Mouse (Mus musculus) layer of hippocampus, postnatal 14 days (tissue): ENCODE data around the gene 1700028P14Rik. TPM values are rescaled to one million over a fixed set of nuclear protein-coding genes. Genes with fewer than 3 reads are reported as not detected.

Experiments
- DNase-seq, 2 experiments: peaks; one replicate each; pipeline ENCODE4 v3.0.0; 2021 to 2022; ENCODE audit warnings: low spot score in 2 of 2, mixed read lengths in 1 of 2
- total RNA-seq, 2 experiments: library from RNA; stranded (reverse); gene quantifications; 2 replicates each; pipeline ENCODE4 v1.2.3; 2021

Gene 1700028P14Rik
- total RNA-seq, 2 experiments from 2014 or later: 1.7 to 2.5 TPM

DNA sequence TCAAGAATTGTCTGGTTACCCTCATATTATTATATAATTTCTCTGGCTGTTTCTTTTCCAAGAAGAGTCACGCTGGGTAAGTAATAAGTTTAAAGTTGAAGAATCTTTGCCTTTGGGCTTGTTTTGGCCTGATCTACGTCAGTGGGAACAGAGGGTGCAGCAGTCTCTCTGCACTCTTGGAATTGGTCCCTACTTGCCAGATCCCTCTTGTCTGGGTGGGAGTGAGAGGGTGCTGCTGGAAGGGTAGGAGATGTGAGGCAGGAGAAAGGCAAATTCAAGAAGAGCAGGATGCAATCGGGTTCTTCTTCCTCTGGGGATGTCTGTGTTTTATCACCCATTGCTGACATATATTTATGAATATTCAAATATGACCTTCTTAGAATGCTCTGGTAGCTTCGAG is 42.9 kb downstream of the 1700028P14Rik start:
- DNase-seq: no peak

DNA sequence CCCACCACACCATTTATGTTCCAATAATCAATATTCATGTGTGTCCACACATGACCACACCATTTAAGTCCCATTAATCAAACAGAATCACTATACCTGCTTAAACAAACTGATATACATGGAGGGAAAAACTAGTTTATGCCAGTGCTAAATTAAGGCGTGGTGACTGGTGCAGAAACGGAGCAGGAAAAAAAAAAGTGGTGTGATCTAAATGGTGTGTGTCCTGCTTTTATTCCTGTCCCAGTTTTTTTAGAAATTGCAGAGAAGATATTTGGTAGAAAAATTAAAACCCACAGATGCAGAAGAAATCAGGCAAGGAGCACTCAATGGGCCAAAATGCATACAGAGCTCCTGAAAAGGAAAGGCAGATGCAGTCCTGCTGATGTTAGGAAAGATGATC is 44.7 kb downstream of the 1700028P14Rik start:
- DNase-seq: no peak

DNA sequence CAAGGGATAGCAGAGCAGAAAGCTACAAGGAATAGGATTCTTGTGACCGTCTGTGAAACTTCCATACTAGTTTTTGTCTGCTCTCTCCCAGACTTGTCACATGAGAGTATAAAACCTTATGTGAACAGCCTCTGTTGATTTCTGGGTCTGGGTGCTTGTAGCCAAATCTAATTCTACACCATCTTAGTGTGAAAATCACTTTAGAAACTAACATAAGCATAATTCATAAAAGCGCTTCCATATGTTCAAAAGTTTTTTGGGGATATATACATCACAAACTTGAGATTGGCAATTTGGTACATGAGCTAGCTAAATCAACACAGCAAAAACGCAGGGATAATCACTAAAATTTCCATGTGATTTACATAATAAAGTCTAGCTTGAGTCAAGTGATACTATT is 57.7 kb downstream of the 1700028P14Rik start:
- DNase-seq: no peak

DNA sequence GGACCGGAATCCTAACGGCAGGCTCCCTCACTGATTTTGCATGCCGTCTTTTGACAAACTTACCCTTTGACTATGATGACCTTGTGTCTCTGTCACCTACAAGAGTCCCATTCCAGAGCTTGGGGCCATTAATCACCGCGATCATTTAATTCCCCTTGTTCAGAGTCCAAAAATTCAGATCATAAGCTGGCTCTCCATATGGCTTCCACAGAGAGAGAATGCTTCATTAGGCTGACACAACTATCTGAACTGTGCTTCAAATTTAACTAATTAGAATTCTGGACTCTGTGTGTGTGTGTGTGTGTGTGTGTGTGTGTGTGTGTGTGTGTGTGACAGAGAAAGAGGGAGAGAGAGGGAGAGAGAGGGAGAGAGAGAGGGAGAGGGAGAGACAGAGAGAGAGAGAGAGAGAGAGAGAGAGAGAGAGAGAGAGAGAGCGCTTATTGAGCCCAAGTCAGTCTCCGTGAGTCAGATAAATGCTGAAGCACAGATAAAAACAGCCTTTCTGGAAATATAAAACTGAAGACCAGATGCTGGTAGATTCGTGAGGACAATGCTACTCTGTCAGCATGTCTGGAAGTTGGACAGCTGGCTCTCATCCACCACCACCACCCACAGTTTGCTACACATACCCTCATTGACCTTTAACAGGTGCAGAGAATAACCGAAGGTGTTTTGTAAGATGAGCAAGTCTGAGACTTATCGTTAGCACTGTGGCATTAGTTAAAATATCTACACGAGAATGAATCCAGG is 73.8 kb downstream of the 1700028P14Rik start:
- DNase-seq: peak; percentile 30 to 49

DNA sequence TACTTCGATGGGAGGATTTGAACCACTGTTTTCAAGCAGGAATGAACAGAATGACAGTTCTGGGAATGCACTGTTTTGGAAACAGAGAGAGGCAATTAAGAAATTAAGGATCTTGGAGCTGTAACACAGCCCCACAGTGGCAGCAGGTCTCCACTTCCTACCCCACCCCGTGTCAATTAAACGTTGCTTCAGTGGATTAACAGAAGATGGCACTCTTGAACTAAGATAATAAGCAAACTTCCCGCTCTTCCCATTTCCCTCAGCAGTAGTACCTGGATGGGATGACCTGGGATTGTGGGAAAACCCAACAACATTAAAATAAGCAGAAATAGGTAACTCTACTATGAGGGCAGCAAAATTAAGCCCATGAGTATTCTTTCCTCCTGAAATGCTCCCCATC is 75.9 kb downstream of the 1700028P14Rik start:
- DNase-seq: peak in 1 of 2 experiments; percentile 32

DNA sequence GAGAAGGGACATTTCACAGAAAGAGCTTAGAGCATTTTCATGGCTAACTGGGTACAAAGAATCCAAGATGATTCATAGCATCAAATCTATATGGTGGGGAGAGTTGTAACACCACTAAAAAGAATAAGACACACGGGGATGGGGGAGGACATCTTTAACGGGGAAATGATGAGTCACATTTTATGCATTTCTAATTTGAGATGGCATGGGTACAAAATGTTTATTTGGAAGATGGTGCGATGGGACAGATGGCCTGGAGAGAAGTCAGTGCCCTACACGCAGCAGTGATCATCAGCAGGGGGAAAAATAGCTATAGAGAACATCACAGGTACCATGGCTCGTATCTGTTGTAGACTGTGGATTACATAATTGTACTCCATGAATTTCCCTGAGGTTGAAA is 88.9 kb downstream of the 1700028P14Rik start:
- peak in 1 of 2 experiments; percentile 29 for DNase-seq

DNA sequence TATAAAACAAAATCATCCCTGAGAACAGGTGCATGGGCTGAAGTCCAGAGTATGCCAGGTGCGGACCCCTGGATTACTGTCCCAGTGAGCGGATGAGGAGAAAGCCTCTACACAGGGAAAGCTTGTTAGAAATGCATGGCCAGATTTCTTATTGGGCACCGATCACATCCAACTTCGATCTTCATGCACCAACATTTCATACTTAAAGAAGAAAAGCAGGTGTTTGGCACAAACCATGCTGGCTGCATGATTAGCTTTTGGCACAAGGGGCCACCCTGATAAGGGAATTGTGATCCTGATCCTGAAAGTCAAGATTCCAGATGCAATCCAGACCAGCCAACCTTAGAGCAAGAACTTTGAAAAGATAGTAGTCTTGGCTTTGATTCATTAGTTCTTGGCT is 90.0 kb downstream of the 1700028P14Rik start:
- no peak for DNase-seq

DNA sequence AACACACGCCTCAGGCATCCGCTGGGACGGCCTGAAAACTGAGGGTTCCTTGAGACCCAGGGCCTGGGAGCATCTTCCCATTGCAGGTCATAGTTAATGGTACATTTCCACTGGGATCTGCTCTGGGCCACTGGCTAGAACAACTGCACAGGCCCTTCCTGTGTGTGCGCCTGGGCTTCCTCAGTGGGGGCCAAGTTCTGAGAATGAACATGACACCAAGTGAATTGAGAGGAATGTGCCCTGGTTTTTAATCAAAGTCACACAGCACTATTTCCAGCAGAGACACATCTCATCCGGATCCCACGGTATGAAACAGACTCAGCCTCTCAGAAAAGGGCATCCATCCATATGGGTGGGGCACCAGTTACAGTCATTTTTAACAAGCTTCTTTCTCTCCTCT is 90.6 kb downstream of the 1700028P14Rik start:
- DNase-seq: no peak

DNA sequence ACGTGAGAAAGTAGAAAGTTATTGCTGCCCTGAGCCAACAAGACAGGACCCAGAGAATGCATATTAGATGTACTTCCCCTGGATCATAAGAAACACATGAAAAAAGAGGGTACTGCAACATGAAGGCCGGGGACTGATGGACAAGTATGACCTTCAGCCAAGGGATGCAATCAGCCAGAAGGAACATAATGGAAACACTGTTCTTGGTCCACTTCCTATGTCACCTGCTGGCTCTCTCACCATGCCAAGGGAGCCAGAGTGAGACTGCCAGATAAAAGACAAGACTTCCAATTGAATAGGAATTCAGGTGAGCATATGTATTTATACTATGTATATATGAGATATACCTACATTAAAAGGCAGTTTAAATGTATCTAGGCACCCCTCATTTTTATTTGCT is 99.2 kb downstream of the 1700028P14Rik start:
- DNase-seq: no peak

DNA sequence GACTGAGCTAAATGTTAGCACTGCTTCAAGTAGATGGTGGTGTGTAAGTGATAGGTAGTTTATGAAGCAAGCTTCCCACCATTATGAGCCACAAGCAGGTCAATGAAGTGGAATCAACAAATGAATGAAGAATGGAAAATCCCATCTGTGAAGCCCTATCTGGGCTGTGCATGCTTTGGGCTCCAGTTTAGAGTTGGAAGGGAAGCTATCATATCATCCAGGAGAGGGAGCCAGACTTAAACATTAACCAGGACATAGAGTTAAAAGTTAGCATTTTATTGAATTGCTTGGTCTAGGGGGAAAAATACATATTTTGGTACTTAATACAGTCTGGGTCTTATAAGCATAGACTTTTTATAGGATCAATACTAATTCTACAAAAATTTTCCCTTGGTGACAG is 107.0 kb downstream of the 1700028P14Rik start:
- DNase-seq: peak in 1 of 2 experiments; percentile 54

DNA sequence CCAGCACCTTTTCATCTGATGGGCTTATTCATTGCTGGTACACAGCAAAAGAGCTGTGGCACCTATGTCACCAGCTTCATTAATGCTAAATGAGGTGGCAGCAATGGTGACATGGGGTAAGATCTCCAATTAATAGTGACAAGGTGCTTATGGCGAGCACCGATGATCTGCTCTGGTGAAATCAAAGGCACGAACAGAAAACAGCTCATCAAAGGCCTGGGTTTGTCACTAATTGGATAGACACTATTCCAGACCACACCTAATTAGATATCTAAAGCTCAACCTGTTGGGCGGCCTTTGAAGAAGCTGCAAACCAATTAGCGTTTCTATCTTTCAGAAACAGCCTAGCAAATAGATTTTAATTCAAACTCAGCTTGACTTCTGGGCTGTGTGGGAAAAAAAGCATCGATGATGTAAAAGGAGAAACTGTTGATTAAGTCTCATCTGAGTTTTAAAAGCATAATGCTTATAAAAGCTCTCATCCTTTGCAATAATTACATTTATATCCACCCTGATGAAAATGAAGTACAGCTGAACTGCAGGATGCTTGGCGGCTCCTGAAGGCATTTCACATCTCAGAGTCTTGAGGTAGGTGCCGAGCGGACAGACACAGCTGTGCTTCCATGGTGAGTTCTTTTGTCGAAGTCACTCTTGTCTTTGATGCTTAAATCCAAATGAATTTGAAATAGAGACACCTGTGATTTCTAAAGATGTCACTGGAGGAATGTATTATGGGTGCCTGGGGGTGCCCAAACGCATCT is 109.2 kb downstream of the 1700028P14Rik start:
- DNase-seq: no peak

DNA sequence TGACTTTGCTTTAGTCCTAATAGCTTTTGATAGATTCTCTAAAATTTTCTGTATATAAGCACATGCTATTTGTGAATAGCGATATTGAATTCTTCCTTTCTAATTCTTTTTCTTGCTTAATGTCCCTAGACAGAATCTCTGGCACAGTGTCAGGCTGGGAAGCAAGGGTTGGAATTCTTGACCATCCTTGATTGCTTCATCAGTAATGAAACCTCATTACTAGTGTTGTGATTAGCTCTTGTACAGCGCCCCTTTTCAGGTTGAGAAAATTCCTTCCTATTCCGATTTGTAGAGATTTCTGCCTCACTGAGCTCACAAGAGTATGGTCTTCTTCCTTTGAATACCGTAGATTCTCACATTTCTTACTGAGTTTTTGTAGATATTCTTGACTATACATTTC is 109.9 kb downstream of the 1700028P14Rik start:
- DNase-seq: no peak

DNA sequence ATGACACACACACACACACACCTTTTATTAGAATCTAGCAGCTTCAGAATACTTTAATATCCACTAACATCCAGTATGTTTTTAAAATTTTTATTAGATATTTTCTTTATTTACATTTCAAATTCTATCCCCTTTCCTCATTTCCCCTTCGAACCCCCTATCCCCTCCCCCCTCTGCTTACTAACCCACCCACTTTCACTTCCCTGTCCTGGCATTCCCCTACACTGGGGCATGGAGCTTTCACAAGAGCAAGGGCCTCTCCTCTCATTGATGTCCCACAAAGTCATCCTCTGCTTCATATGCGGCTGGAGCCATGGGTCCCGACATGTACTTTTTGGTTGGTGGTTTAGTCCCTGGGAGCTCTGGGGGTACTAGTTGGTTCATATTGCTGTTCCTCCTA is 116.9 kb downstream of the 1700028P14Rik start:
- DNase-seq: no peak

DNA sequence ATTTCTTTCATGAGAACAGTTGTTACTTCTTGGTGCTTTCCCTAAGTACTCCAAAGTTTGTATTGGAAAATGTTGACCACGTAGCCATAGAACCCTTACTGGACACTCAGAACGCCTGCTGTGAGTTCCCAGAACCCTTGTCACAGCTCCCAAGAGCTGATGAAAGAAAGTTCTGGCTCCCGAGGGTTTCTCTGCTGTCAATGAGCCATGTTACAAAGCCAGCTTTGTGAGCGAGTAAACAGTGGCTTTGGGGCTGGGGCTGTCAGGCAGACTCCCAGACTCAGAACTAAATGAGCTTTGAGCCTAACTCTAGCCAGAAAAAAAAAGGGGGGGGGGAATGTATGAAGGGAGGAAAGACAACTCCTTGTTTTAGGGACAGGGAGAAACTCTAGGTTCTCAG is 120.7 kb downstream of the 1700028P14Rik start:
- DNase-seq: peak in 1 of 2 experiments; percentile 78

DNA sequence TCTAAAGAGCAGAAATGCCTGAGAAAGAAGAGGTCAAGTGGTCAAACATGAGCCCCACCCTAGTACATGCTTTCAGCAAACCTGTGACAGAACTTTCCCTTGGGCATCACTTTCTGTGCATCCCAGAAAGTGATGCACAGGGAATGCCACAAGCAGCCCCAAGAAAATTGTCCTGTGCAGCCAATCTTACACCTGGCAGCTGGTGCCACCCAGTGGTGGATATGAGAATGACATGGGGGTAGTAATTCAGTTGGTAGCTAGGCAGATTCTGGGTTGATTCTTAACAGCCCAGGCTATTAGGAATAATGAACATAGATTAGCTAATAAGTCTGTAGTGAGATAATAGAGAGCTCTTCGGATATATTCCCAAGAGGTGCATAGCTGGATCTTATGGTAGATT is 128.9 kb downstream of the 1700028P14Rik start:
- DNase-seq: peak; percentile 74 to 80

DNA sequence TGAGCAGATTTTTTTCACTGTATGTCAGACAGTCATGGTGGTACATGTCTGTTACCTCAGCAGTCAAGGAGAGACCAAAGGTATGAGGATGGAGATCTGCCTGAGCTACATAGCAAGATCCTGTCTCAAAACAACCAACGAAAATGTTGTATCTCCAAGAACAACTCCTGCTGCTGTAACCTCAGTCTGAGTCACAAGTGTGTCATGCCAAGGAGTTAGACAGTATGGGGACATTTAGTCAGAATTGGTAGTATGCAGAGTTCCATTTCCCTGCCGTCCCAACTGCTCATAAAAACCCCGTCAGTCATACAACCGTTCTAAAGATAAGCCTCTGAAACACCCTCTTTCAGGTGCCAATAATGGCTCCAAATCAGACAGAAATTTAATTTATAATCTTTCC is 130.8 kb downstream of the 1700028P14Rik start:
- no peak for DNase-seq

DNA sequence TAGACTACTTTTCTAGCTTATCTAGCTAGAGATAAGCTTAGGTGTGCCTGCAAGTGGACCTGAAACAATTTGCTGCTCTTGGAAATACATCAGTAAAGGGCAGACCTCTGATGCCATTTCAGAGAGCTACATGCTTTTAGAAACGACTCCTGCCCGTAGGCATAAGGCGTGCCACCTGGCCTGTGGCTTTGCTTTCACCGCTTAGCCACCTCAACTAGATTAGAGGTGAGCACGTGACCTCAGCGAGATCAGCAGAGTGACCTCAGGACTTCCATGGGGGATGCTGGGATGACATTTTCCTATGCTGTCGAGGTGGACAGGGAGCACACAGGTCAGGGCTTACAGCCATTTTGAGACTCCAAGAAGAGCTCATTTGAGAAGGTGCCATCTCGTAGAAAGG is 131.5 kb downstream of the 1700028P14Rik start:
- DNase-seq: no peak

DNA sequence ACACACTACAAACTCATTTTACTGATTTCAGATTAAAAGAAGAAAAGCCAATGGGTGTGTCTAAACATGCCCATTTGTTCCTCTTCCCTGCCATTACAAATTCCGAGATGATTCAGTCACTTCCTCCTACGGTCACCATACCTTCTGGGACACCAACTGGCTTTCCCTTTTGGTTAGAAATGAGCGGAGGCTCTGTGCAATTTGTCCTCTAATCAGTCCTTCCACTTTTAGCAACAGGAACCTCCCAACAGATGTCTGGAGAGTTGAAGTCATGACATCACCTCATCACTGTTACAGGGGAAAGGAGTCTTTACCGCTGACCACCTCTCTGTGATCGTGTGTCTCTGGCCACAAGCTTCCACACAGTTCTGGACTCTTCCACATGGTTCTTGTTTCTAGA is 132.0 kb downstream of the 1700028P14Rik start:
- DNase-seq: peak in 1 of 2 experiments; percentile 66

DNA sequence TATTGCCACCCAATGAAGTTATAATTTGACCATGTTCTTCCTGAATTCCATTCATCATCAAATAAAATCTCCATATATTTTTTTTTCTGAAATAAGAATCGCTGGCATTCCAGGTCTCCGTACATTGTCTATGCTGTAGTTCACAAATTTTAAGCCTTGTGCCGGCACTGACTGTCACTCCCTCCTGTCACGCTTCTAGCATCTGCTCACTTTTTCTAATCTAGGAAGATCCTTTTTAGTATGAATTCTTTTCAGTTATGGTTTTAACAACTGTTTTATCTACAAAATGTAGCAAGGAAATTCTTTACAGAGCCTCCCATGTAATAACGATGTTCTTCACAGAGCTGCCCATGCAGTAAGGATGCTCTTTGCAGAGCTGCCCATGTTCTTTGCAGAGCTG is 134.1 kb downstream of the 1700028P14Rik start:
- peak in 1 of 2 experiments; percentile 45 for DNase-seq

DNA sequence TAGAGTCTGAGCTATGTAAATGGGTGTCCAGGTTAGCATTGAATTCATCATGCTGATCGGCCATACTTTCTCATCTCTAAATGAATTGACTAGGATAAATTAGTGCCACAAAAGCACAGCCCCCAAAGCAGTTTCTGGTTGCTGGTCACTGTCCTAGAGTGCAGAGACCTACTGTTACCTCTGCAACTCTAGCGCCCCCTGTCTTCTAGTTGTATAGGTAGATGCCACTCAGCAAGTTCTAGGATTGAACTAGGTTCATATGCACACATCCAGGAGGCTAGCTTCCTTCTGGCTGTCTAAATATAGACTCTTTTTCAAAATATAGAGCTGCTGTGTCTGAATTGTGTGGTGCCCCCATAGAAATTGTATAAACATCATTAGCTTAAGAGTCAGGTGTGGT is 141.3 kb downstream of the 1700028P14Rik start:
- no peak for DNase-seq
